Mouse (Mus musculus): ENCODE results near the gene Erg28. TPM values are rescaled to one million over a fixed set of nuclear protein-coding genes. Genes with fewer than 3 reads are reported as not detected.

Erg28 gene
- polyA plus RNA-seq, 1 experiment: 81.6 TPM

Other genes starting within 250 kb of the Erg28 start
- 5.4 and 9.5 TPM in 2 replicates for gene Jdp2, start 225.5 kb downstream of the Erg28 start, polyA plus RNA-seq (2012; rRNA removed)
- 4.2 and 5.5 TPM in 2 replicates for gene Batf, start 137.9 kb downstream of the Erg28 start, polyA plus RNA-seq (2012; rRNA removed)
- gene Flvcr2, start 78.0 kb downstream of the Erg28 start, polyA plus RNA-seq (2012; rRNA removed): 2.5 and 5.2 TPM in 2 replicates
- gene Ttll5, start 109 bp upstream of the Erg28 start, polyA plus RNA-seq (2012; rRNA removed): 8.3 and 8.9 TPM in 2 replicates